Mouse (Mus musculus) left cerebral cortex, adult 11 months (tissue): ENCODE measurements around the gene Rnf11.
"Not testable (repeated sequence)": the region's sequence is repeated elsewhere in the genome, so short reads cannot be mapped to it uniquely, and the experiment has no call there.

Source experiments
- DNase-seq: peaks from one replicate; pipeline ENCODE4 v3.0.0; 2022; ENCODE audit warnings: low spot score

Gene Rnf11

DNA sequence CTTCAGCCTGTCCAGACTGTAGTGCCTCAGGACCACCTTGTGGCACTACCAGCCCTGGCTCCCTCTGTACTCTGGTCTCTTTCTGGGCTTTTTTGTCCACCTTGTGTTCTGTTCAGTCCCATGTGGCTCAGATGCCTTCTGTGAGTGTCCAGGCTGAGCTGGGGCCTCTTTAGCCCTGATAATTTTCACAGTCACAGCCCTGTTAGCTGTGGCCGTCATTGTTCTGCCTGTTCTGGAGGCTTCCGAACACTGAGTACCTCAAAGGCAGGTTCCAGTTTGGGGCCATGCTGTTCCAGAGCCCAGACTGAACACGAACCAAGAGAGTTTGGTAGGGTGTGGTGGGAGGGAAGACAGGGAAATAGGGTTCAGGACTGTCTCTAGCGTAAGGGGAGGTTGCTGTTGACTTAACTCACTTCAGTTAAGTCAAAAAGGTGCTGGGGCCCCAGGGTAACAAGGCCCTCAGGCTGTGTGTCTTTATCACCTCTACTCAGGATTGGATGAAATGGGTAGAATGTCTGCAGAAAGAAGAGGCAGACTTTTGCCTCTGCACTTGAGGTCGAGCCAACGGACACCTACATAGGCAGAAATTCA lies 73.1 kb downstream of the Rnf11 start:
- no peak for DNase-seq

DNA sequence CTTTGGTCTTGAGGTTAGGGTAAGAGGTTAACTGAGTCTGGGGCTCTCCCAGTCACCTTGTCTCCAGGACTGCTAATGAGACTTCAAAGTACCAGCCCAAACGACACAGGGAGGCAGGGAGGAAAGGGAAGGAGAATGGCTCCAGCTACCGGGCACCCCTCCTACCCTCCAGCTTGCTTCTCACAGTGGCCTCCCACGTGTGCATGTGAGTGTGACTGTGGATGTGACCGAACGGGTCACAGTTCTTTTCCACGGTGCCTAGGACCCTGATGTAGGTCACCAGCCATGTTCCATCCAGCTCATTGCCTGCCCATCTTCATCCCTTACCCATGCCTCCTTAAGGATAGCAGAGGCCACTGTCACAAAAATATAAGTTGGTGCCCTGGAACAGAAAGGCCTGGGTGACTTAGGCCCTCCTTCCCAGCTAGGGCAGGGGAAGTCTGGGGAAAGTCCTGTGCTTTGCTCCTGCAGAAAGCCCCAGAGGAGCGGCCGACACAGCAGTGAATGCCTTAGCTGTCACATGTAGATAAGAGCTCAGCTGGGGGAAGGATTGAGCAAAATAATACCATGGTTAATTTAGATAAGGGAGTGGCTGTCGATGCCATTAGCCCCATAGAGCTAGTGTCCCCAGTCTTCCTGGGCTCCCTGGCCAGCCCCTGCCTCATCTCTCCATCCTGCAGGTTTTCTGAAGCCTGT lies 73.7 kb downstream of the Rnf11 start:
- DNase-seq: no peak

DNA sequence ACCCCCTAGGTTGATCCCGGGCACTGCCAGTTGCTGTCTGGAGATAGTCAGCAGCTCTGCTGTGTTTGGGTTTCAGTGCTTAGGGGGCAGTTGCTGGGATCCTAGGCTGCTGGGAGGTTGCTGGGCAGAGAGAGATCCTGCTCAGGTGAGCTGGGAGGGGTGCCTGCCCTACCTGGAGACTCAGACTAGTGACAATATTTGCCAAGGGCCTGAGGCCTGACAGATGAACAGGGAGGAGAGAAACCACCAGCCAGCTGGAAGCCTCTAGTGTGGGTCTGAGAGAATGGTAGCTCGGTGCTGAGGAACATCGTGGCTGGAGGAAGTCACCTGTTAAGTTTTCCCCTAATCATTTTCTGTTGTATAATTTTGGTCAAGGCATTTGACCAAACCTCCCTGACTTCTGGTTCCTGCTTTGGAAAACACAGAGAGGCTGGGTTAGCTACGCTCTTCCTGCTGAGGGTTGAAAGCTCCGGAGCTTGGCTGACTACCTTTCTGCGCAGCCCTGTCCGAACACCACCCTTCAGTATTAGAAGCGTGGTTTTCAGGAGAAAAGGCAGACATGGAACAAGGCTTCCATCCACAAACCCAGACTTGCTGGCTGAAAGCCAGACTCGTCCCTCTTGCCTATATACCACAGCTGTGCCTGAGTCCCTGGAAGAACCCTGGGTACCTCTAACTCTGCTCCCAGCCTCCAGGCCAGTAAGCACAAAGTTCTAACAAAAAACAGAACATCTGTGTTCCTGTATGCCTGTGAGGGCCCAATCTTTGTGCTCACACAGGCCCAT lies 76.6 kb downstream of the Rnf11 start:
- no peak for DNase-seq

DNA sequence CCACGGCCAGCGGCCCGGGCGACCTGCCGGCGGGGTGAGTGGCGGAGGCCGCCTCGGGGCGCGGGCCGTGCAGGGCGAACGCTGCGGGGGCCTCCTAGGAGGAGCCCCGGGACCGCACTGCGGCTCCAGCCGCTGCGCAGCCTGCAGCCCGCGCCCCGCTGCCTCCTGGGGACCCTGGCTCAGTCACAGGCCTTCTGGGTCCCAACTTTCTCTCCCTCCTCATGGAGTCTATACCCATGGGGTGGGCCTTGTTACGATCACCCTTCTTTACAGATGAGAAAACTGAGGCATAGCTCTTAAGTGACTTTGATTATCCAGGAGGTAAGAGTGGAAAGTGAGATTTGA lies 77.4 kb downstream of the Rnf11 start:
- no peak for DNase-seq

DNA sequence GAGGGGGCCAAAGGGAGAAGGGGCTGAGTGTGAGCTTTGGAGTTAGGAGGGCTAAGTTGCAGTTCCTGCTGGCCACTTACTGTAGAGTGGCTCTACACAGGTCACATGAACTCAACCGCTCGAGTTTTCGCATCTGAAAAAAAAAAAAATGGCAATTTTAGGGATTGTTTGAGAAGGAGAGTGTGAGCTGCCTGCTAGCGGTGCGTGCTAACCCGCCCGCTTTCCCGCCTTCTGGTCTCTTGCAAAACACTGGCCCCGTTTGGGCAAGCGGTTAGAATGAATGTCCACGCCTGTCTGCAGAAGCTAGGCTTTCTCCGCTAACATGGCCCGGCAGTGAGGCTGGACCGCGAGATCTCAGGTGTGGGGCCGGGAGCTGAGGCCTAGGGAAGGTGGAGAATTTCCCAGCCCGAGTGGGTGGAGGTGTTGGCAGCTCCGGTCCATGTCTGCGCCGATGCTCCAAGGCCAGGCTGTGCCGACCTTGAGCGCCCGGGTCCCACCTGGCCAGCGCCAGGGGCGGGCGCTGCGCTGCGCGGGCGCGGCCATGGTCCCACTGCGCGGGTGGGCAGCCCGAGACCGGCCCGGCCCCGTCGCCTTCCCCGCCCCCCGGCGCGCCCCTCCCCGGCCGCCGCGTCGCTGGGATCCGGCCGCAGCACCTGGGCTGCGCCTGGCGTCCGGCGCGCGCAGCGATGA lies 77.9 kb downstream of the Rnf11 start, which contains the start of gene Ttc39a:
TSS of gene Ttc39a (plus strand) at position 138 of the 690 bp plus-strand sequence.
- DNase-seq: no peak

DNA sequence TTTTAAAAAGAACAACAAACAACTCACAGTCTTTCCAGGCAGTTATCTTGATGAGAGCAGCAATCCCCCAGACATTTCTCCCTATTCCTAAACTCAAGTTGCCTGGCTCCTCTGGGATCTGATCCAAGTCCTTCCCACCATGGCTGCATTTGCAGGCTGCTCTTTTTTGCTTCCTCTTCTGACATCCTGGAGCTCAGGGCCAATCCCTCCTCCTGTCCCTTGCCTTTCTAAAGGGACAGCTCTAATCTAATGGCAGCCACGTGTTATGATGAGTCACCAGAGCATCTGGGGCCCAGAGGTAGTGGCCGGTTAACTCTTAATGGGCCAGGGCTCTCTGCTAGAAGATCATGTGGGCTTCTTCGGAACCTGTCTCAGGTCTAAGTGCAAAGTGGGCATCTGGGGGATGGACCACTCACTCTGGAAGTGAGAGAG lies 78.5 kb downstream of the Rnf11 start:
- peak; percentile 19 for DNase-seq

DNA sequence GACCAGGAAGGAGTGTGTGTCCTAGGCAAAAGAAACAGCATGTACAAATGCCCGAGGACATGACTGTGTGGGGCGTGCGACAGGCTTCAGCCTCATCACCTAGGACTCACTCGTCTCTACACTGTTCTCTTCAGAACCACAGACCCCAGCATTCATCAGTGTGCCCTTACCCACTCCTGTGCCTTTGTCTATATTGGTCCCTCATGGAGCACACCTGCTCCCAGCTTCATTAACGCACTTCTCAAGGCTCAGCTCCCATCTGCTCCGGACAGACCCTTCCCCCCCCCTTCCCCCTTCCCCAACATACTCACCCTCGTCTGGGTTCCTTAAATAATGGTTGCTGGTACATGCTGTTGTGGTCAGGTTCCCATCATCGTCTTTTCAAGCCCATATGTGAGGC lies 79.1 kb downstream of the Rnf11 start:
- DNase-seq: no peak

DNA sequence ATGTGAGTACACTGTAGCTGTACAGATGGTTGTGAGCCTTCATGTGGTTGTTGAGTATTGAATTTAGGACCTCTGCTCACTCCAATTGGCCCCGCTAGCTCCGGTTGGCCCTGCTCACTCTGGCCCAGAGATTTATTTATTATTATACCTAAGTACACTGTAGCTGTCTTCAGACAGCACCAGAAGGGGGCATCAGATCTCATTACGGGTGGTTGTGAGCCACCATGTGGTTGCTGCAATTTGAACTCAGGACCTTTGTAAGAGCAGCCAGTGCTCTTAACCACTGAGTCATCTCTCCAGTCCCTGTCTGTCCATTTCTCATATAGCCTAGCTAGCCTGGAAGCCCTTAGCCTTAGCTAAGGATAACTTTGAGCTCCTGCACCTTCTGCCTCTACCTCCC lies 79.6 kb downstream of the Rnf11 start:
- not testable (repeated sequence) for DNase-seq

DNA sequence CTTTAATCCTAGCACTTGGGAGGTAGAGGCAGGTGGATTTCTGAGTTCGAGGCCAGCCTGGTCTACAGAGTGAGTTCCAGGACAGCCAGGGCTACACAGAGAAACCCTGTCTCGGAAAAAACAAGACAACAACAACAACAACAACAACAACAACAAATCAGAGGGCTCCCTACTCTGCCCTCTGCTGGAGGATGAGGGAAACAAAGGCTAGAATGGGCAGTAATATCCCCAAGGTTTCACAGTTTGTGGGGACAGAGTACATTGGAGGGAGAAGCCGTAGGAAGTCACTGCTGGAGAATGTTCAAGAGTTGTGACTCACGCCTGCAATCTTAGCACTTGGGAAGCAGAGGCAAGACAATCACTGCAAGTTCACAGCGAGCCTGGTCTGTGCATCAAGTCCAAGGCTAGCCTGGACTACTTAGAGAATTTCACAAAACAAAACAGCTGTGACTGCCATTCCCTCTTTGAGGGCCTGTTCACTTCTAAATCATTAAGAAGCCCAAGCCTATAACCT lies 83.3 kb downstream of the Rnf11 start:
- no peak for DNase-seq
